Mouse (Mus musculus) hematopoietic stem cell, adult 5-6 weeks (primary cell): Measurements from ENCODE around the gene Nudcd2. TPM values are rescaled to one million over a fixed set of nuclear protein-coding genes. Genes with fewer than 3 reads are reported as not detected.

ENCODE experiments used
- ATAC-seq, 2 experiments: fragments of 125-278 bp in 1 of 2; replicated peaks in 1 of 2; 2 replicates each; pipeline ENCODE4 v1.8.0; 2016 to 2017; ENCODE audit warnings: inconsistent platforms in 2 of 2, mild to moderate bottlenecking in 2 of 2, moderate number of reproducible peaks in 2 of 2, low read depth in 1 of 2, moderate TSS enrichment in 1 of 2; ENCODE audit not compliant: low FRiP score in 2 of 2, poor library complexity in 2 of 2, severe bottlenecking in 2 of 2, insufficient read depth in 1 of 2, low TSS enrichment in 1 of 2
- total RNA-seq: library from RNA; stranded (forward); fragments of 172-1452, 232-1000 nt; gene quantifications from 2 replicates; pipeline ENCODE4 v1.2.3, GENCODE M21; 2017

Nudcd2 gene
- 112 and 142 TPM in 2 replicates for total RNA-seq

DNA sequence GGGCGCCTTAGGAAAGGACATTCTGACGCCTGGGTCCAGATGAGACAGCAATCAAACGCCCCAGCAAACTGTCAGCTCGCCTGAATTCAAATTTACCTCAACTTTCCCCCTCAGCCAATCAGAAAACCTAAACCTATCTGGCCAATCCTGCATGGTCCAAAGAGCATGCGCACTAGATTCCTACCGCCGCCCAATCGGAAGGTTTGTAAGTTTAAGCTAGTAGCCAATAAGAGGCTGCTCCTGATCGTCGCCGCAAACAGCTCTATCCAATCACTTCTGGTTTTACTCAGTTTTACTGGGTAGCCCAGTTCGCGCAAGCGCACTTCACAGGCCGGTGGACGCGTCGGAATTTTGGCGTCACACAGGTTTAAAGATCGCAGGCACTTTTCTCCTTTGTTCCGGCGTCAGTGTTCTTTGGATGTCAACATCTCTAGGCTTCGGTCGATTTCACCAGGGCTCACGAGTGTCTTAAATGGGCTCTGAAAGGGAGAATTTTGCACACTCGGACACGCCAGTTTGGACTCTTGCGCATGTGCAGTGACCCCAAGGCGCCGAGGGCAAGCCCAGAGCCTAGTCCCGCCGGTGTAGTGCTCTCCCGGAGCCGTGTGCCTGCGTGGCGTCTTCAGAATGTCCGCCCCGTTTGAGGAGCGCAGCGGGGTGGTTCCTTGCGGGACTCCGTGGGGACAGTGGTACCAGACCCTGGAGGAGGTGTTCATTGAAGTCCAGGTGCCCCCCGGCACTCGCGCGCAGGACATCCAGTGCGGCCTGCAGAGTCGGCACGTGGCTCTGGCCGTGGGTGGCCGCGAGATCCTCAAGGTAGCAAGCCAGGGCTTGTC, at the start of gene Nudcd2, which contains the start of gene Hmmr:
Gene Nudcd2 (plus strand): TSS at position 329 of the 836 bp plus-strand sequence.
Gene Hmmr (minus strand): TSS at position 84 of the 836 bp plus-strand sequence.
- ATAC-seq, result peak; percentile 97

DNA sequence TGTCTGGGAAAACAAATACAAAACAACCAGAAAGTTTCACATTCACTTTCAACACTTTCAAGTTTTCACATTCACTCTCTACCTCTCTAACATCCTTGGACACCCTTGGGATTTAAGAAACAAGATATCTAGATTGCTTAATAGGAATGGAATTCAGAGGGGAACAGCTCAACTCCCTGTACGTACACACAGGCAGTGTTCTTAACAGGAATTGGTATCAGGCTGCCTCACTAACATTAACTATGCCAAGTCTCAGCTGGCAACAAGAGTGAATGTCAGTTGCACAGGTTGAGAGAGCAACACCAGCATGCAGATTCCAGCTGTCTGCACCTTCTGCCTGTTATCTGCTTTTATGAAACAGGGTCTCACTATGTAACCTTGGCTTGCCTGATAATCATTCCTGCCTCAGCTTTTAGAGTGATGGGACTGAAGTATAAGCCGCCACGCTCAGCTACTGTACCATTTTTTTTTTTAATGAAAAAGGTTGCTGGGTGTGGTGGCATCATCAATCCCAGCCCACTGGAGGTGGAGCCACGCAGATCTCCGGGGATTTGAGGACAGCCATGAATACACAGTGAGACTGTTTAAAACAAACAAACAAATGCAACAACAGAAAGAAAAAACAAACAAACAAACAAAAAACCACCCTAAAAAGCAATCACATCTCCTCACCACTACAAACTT, 42.9 kb upstream of the Nudcd2 start:
- ATAC-seq, result no peak

DNA sequence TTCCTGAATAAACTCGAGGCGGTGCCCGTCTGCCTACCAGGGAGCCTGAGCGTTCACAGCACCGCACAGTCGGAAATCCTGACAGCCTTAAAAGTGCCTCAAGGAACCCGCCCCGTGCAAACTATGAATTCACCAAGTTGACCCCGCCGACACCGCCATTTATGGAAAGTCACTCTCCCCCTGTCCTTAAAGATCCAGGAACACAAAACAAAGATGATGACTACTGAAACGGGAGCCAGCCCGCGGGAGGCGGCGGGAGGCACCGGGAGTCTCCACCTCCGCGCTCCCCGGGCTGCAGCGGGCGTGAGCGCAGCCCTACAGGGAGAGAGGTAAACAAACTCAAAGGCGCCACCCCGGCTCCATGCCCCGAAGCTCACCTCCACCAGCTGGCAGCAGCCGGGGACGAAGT, 41.4 kb upstream of the Nudcd2 start:
- 0 out of 4 replicates have a peak, but pooled peaks of 1 of the 2 experiments have one; percentile 1 for ATAC-seq

DNA sequence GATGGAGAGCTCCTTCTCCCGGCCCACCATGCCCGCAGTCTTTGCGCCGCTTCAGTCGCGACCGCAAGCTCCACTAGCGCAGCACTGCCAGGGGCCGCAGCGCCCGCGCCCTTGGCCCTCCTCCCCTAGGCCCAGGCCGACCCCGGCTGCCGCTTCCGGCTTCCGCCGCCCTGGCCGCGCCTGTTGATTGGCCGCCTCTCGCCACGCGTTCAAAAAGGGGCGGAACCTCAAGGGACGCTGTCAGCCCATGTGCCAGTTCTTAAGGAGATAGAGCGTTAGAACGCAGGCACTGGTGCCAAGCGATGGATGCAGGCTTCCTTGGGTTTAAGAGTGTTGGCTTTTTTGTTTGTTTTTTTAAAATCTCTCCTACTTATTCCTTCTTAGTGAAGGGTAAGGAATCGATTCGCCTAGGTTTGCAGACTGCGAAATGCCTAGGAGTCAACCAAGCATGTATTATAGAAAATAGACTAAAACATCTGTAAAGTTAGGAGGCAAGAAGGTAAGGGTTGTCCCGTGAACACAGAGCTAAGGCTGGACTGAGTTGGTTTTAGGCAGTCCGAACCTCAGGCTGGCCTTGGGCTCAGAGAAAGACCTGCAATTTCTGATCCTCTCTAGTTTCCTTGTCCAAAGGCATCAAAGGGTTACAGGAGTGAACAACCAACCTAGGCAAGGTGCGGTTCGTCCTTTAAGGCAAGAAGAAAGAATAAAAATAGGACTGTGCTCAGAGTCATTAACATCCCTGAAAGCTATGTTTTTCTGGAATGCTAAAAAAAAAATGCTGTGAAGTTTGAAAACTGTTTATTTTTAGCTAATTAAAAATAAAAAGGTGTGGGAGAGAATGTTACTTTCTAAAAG, 40.7 kb upstream of the Nudcd2 start:
- peak; percentile 86 to 88 for ATAC-seq

DNA sequence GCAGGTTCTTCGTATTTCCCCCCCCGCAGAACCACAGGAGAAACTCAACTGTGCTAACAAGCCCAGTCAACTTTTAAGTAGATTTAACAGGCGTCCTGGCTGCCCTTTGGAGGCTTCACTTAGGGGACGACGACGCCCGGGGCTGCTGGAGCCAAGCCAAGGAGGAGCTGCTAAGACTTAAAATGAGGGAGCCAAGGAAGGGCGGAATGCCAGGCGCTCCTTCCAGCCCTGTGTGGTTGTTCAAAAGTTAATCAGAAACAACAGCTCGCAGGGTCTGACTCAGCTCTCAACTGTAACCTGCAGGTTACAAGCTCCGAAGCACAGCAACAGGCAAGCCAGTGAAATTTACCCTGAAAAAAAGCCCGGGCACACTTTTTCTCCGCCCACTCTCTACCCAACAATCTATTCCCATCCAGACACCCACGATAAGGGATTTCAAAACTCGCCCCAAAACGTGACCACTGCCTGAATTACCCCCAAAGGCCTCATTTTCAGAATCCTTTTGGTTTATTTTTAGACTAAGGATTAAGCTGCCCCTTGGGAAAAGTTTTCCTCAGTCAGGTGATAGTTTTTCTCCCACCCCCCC, 40.0 kb upstream of the Nudcd2 start:
- ATAC-seq, result peak; percentile 33 to 34; a peak in 2 of 4 replicates

DNA sequence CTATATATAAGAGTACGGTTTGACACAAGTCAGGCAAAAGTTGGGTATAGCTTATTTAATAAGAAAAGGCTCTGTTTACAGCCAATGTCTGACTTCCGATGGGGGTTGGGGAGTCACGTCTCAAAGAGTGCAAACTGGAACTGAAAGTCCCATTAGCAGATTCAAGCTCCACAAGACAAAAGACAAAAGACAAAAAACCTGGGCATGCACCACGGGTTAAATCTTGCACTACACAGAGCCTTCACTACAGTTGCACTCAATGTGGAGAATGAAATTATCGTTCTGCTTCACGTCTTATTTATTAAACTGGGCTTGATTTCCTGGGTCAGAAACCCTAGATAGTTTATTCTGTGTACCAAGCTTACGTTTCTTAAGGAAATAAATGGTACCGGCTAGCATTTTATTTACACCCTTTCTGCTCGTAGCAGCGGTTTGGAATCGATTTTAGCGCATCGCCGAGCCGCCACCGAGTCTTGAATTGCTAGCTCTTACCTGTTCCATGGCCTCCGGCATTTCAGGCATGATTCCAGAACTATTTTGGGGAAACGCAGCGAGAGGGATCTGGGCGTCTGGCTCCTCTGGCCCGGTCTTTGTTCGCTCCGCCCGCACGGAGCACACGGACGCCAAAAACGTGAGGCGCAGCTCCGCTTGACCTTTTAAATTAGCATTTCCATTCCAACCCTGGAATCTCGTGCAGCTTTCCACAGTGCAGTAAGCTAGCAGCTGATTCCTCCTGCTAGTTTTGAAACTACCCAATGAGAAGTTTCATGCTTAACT, 39.0 kb upstream of the Nudcd2 start:
- ATAC-seq, result peak; percentile 29 to 34

DNA sequence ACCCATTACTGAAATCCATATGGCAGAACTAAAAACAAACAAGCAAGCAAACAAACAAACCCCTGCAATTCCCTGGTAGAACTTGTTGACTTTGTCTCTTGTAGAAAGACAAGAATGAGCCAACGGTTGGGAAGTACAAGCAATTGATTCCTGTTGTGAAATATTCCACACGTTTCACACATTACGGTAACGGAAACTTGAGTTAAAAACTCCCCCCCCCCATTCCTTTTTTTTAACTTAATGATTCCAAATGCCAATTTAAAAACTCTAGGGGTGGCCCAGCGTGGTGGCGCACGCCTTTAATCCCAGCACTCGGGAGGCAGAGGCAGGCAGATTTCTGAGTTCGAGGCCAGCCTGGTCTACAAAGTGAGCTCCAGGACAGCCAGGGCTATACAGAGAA, 38.4 kb upstream of the Nudcd2 start, which contains the start of gene Mat2b:
Gene Mat2b (minus strand): TSS at position 101 of the 400 bp plus-strand sequence.
- ATAC-seq, result no peak

DNA sequence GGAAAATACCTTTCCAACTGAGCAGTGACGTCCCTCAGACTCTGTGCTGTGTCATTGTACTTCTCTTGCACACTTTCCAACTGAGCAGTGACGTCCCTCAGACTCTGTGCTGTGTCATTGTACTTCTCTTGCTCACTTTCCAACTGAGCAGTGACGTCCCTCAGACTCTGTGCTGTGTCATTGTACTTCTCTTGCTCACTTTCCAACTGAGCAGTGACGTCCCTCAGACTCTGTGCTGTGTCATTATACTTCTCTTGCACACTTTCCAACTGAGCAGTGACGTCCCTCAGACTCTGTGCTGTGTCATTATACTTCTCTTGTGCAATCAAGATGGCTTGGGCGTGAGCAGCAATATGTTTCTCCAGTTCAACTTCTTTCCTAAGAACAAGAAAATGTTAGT, 23.6 kb upstream of the Nudcd2 start:
- peak; percentile 56 to 68; a peak in 3 of 4 replicates for ATAC-seq

DNA sequence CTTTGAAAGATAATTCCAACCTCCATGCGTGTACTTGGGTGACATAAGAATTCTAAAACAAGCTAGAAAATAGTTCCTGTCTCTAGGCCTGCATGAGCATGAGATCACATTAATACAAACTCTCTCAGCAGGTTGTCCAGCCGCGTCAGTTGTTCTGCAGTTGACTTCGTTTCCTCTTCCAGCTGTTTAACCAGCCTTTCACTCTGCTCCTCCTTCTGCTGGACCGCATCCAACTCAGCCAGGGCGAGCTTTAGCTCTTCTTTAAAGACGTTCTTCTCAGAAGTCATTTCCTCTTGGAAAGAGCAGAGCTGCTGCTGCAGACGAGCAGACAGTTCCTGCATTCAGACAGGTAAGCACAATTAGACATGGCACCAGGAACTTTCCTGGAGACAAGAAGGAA, 19.6 kb upstream of the Nudcd2 start:
- peak; percentile 51 to 59 for ATAC-seq

DNA sequence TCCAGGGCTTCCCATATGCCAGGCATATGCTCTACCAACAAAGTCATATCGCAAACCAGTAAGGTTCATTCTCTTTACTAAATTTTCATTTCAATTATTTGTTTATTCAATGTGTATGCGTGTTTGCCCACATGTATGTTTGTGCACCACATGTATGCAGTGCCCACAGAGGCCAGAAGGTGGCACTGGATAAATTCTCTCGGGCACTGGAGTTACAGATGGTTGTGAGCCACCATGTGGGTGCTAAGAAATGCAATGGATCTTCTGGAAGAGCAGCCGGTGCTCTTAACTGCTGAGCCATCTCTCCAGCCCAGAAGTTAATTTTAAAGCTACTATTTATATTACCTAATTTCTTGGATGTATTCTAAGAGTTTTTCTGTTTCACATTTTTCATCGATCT, 17.9 kb upstream of the Nudcd2 start:
- ATAC-seq, result no peak

DNA sequence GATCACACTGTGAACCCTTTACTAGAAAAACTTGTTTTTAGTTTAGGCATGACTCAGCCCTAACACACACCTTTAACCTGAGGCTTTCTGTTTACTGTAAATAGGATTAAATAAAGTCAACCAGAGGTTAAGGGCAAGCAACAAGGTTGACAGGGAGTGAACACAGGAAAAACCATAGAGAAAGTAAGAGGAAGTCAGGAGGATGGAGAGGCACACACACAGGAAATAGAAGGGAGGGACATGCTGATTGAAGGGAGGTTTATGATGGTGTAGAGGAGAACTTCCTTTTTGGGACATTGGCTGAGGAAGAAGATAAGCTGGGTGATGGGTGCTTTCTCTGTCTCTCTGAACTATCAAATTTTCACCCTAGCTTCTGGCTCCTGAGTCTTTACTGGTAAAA, 15.1 kb upstream of the Nudcd2 start:
- peak; percentile 53 to 62; a peak in 2 of 4 replicates for ATAC-seq

DNA sequence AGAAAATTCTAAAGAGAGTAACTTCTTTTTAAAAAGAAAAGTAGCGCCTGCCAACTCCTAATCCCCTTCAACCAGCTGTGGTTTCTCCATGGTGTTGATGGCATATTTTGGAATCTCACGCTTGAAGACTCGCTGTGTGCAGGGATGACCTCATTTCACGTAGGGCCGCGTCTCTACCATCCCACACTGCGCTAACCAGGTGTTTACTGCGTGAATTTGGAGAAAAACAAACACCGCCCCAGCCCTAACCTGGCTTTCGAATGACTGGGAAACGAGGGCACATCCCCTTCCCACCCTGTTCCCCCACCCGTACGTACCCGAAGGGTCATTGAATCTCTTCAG, 499 bp upstream of the Nudcd2 start:
- ATAC-seq, result 0 out of 4 replicates have a peak, but pooled peaks of 1 of the 2 experiments have one; percentile 2

DNA sequence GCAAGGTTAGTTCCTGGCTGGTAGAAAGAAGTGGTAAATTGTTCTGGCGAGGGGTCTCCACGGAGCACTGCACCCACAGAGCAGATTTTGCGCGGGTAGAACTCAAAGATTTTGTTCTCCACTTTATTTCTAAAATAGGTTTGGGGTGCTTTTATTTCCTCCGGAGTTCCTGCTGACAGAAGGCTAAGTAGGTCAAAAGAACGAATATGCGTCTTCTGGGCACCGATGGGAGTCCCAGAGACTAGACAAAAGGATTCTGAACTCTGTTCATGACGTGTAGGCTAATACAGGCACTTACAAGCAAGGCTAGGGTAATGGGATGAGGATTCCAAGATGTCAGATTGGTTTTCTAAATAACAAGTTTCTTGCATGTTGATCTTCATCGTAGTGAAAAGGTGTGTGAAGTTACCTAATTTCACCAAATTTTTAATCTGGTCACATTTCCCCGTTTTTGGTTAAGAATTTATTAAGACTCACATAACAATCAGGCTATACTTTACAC, 835 bp downstream of the Nudcd2 start:
- no peak for ATAC-seq

DNA sequence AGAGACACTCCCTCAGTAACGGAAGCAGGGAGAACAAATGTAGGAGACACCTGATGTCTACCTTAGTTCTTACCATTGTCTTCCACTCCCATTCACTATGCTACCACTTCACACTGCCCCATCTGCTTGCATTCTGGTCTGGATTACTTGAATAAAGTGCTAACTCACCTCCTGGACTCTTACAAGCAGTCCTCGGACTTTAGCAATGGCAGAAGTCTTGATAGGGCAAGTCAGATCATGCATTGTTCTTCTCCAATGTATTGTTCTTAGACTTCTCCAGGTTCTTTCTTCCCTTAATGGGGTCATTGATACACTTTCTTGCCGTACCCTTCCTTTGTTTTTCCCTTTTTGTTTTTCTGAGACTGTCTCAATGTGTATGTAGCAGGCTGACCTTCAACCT, 3.9 kb downstream of the Nudcd2 start:
- no peak for ATAC-seq

DNA sequence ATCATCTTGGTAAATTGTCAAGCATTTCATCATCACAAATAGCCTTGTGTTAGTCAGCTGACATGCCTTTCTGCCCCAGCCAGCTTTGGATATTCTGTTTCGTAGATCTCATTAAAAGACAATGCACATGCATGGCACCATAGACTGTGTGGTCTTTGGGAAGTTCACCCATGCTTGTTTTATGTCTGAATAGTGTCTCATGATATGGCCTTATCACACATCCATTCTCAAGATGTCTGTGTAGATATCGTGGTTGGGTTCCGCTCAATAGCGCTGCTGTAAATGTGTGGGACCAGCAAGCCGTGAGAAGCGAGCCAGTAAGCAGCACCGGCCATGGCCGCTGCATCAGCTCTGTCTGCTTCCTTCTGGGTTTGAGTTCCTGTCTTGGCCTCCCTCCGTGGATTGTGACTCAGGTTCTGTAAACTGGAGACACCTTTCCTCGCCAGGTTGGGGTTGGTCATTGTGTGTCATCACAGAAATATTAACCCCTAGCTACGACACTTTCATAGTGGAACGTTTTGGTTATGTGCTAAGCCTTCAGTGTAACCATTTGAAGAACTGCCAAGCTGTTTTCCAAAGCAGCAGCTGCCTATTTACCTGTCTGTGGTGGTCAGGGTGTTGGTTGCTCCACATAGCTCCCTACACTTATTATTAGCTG, 8.3 kb downstream of the Nudcd2 start:
- ATAC-seq, result no peak

DNA sequence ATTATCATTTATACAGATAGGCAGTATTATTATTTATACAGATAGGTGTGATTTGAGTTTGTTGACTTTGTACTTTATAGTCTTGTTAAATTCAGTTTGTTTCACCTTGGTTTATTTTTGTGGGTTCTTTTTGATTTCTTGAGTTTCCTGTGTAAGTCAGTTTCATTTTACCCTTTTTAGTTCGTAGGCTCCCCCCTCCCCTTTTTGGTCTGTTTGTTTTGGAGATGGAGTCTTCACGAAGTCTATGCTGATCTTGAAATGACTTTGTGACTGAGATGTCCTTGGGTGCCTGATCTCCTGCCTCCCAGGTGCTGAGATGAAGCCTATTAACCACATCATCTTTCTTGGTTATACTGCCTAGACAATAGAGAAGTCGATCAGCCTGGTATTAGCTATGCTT, 10.9 kb downstream of the Nudcd2 start:
- no peak for ATAC-seq
